Mouse (Mus musculus): ENCODE results near the gene Kctd10.
A peak's percentile ranks its signal among the peaks of the same experiment; 100 is the strongest.

Kctd10 gene

GRCm38 (mm10) chr5:114345538-114345937, 34.8 kb downstream of the Kctd10 start:
- DNase-seq (ENCODE audit: low read depth): peak; percentile 44

DNA sequence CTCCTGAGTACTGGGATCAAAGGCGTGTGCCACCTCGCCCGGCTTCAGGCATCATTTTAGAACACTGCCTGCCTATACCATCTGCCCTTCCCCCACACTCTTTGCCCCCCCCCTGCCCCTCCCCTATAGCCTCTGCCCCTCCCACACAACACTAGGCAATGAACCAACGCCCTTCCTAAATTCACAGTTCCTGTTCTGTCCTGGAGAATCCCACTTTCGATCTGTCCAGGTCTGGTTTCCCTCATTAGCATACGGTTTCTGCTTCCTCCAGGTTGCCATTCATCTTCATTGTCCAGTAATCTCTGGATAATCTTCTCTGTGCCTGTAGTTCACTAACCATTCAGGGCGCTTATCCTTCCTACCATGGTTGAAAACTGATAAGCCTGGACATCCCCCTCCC, 36.7 kb downstream of the Kctd10 start:
- no peak for DNase-seq (ENCODE audit: low read depth)

- no peak for DNase-seq (ENCODE audit: low read depth)
These were observed 37.3 kb downstream of the Kctd10 start for GRCm38 (mm10) chr5:114342996-114343395.

- no peak for DNase-seq (ENCODE audit: low read depth)
These were observed 56.4 kb downstream of the Kctd10 start for GRCm38 (mm10) chr5:114323791-114324507.

DNA sequence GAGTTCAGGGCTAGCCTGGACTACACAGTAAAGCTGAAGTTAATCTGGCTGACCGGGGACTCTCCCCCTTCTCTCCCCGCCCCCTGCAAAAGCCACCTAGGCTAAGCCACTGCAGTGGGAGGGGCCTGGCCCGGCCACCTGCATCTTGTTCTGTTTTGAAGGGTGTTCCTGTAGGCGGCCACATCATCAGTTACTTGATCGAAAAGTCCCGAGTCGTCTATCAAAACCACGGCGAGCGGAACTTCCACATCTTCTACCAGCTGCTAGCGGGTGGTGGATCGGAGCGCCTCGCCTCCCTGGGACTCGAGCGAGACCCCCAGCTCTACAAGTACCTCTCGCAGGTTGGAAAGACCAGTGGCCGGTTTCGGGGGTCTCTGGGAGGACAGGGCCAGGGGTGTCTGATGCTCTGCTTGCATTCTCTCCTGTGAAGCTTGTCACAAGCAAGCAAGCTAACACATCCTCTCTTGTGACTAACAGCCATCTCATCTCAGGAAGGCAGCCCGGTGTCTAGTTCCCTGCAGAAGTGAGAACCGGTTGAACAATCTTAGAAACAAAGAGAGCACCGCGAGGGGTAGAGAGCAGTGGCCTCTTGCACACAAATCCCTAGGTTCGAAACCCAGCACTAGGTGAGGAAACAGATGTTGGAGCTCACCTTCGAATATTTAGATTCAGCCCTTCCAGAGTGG, 57.1 kb downstream of the Kctd10 start:
- DNase-seq (ENCODE audit: low read depth): no peak
